Mouse (Mus musculus) heart, postnatal 0 days (tissue): Measurements from ENCODE around the gene Tmem136.

Experiments used
- CTCF ChIP-seq: IDR thresholded peaks from 2 replicates; pipeline ENCODE4 v1.5.1; 2016; ENCODE audit warnings: antibody characterized with exemption, control low read depth, low read depth
- EP300 ChIP-seq: IDR thresholded peaks from 2 replicates; pipeline ENCODE4 v1.6.1; 2016; ENCODE audit warnings: antibody characterized with exemption, low read depth

GRCm38 (mm10) chr9:43078711-43079110, 37.7 kb downstream of the Tmem136 start:
- TF ChIP-seq CTCF (no peak), EP300 (no peak)
